Mouse (Mus musculus) hindbrain, embryonic 10.5 days (tissue): ENCODE data around the gene Npr3. TPM values are rescaled to one million over a fixed set of nuclear protein-coding genes. Genes with fewer than 3 reads are reported as not detected.
"Not testable (repeated sequence)": the region's sequence is repeated elsewhere in the genome, so short reads cannot be mapped to it uniquely, and the experiment has no call there.

ENCODE experiments used
- DNase-seq: peaks from one replicate; pipeline ENCODE4 v3.0.0-alpha.2; 2017; ENCODE audit warnings: low spot score
- H3K27ac ChIP-seq: fragments of 300-500 bp; sonication (generic); 2 replicates; pipeline ENCODE4 v1.5.1; 2016; ENCODE audit warnings: mild to moderate bottlenecking, moderate library complexity
- H3K27me3 ChIP-seq: fragments of 300-500 bp; sonication (generic); 2 replicates; pipeline ENCODE4 v1.6.1; 2016; ENCODE audit warnings: mild to moderate bottlenecking; ENCODE audit not compliant: poor library complexity, insufficient read depth, severe bottlenecking
- H3K36me3 ChIP-seq: fragments of 300-500 bp; sonication (generic); 2 replicates; pipeline ENCODE4 v1.6.1; 2016; ENCODE audit warnings: mild to moderate bottlenecking, moderate library complexity
- H3K4me1 ChIP-seq: fragments of 300-500 bp; sonication (generic); replicated peaks from 2 replicates; pipeline ENCODE4 v1.6.1; 2016; ENCODE audit warnings: mild to moderate bottlenecking
- H3K4me3 ChIP-seq: fragments of 300-500 bp; sonication (generic); 2 replicates; pipeline ENCODE4 v1.5.1; 2016; ENCODE audit warnings: mild to moderate bottlenecking, moderate library complexity
- H3K9me3 ChIP-seq: fragments of 300-500 bp; sonication (generic); 2 replicates; pipeline ENCODE4 v1.6.1; 2016; ENCODE audit warnings: mild to moderate bottlenecking, moderate library complexity
- WGBS: fragments of 180-500 bp; shearing (Covaris S2); methylation state at CpG from one replicate; pipeline ENCODE4 v1.1.7; 2016; 5-methylcytosine and 5-hydroxymethylcytosine counted together
- polyA plus RNA-seq: library from polyadenylated mRNA; unstranded; fragments of >200 nt; fragmentation: Nextera tagmentation; extraction: Ambion mirVana; gene quantifications from 2 replicates; pipeline ENCODE4 v1.2.1, GENCODE M21; 2016

Npr3 gene
- polyA plus RNA-seq, 1 experiment from 2014 or later, result 3.1 TPM

DNA sequence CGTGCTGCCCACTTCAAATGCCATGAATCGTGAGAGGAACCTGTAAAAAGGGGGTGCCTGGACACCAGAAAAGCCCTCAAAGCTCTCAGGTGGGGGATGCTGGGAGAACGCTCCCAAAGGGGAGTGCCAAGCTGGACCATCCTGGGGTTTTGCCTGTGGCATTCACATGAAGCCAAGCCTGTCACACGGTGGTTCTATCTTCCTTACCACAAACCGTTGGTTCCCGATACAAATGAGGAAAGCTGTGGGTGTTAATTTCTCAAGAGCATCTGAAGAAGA lies 43.6 kb downstream of the Npr3 start:
- 90% methylated on average over 6 of the region's 6 CpGs for WGBS
- DNase-seq, result no peak

DNA sequence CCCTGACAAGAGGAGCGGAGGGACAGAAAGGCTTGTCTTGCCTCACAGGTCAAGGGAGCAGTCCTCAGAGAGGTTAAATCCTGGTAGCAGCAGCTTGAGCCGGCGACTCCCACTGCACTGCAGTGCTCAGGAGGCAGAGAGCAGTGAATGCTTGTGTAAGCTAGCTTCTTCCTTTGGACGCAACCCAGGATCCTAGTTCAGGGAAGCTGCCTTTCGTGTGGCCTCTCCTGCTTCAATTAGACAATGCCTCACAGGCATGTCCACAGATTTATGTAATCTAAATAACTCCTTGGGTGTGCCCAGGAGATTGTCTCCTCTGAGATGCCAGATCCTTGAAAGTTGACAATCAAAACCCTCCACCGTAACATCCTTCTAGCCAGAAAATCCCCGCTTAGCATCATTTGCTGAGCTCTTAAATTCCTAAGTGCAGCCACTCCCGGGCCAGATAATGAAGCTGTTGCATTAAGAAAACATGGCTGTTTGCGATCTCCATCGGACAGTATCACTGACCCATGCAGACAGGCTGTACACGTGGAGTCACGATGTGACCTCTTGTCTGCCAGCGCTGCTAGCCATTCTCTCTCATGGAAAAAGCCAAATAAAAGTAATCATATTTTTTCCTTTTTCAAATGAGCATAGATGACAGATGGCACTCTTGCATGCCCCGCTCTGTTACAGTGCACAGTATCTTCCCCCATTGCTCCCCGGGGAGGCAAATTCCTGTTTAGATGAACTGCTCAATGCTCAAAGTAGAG lies 44.1 kb downstream of the Npr3 start:
- H3K9me3 ChIP-seq, result no peaks in the 10 kb centered on the region

More for the DNA sequence above, 43.6 kb downstream of the Npr3 start:
- no peaks in the 10 kb centered on the region for H3K9me3 ChIP-seq
- no peak overlapping the region for H3K4me3 ChIP-seq
- H3K27me3 ChIP-seq, result no peaks in the 10 kb centered on the region
- H3K36me3 ChIP-seq, result no peaks in the 10 kb centered on the region
- no peaks in the 10 kb centered on the region for H3K4me1 ChIP-seq
- H3K27ac ChIP-seq, result no peak overlapping the region

DNA sequence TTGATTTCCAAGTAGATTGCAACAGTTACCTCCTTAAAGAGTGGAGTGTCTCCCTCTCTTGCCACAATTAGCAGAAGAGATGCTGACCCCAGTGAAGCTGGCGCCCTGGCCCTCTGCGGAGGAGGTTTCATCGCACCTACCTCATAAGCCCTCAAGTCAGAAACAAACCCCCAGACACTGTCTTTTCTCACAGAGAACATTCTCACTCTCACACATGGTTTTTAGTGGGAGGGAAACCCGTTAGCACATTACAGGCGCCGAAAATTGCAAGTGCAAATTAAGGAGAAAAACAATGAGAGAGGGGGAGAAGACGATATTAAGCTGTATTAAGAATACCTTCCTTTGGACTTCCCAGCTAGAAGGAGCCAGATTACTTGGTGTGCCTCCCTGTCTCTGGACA lies 44.8 kb downstream of the Npr3 start:
- no peak overlapping the region for H3K27ac ChIP-seq
- no peak overlapping the region for H3K4me3 ChIP-seq
- no peaks in the 10 kb centered on the region for H3K27me3 ChIP-seq
- 90% methylated on average over 7 of the region's 7 CpGs for WGBS
- no peaks in the 10 kb centered on the region for H3K36me3 ChIP-seq
- no peaks in the 10 kb centered on the region for H3K4me1 ChIP-seq
- no peak for DNase-seq
- no peaks in the 10 kb centered on the region for H3K9me3 ChIP-seq

More for the DNA sequence above, 44.1 kb downstream of the Npr3 start:
- no peak overlapping the region for H3K4me3 ChIP-seq
- no peak overlapping the region for H3K27ac ChIP-seq
- DNase-seq, result no peak
- WGBS, result 86% methylated on average over 15 of the region's 15 CpGs
- H3K4me1 ChIP-seq, result no peaks in the 10 kb centered on the region
- H3K27me3 ChIP-seq, result no peaks in the 10 kb centered on the region
- no peaks in the 10 kb centered on the region for H3K36me3 ChIP-seq

DNA sequence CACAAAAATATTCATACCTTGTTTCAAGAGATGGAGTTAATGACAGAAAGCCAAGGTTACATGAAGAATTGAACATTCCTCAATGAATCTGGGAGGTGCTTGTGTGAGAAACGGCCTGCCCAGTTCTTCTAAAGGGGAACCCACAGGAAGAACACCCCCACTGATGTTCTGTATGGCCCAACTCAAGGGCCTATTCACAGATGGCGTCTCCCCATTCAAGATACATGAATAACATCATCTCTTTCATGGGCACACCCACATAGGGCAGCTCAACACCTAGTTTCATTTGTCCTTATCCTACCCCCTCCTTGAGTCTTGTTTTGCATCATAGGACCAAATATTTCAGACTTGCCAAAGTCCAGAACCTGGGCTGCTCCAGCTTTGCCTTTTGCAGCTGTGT lies 46.8 kb downstream of the Npr3 start:
- Histone ChIP-seq H3K36me3 (no peaks in the 10 kb centered on the region), H3K27ac (no peak overlapping the region), H3K4me1 (no peaks in the 10 kb centered on the region), H3K27me3 (no peaks in the 10 kb centered on the region), H3K4me3 (no peak overlapping the region), H3K9me3 (no peaks in the 10 kb centered on the region)
- 75% methylated on average over 2 of the region's 2 CpGs for WGBS
- DNase-seq, result no peak

DNA sequence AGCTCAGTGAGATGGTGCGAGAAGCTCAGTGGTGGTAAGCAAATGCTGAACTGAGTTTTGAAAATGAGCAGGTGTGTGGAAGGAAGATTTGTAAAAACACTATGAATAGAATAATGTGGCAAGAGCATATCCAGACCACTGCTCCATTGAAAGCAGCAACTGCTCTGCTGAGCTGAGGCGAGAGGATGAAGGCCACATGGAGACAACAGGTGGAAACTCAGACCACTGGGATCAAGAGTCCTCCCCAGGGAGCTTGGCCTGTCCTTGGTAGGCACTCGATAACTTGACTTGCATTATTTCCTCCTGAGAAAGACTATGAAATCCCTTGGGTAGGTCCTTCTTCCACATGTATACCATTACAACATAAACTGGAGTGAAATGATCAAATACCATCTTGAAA lies 47.3 kb downstream of the Npr3 start:
- no peak for DNase-seq
- no peaks in the 10 kb centered on the region for H3K4me1 ChIP-seq
- H3K9me3 ChIP-seq, result no peaks in the 10 kb centered on the region
- H3K4me3 ChIP-seq, result no peak overlapping the region
- WGBS, result 89% methylated on average over 3 of the region's 3 CpGs
- no peaks in the 10 kb centered on the region for H3K36me3 ChIP-seq
- no peaks in the 10 kb centered on the region for H3K27me3 ChIP-seq
- H3K27ac ChIP-seq, result no peak overlapping the region

DNA sequence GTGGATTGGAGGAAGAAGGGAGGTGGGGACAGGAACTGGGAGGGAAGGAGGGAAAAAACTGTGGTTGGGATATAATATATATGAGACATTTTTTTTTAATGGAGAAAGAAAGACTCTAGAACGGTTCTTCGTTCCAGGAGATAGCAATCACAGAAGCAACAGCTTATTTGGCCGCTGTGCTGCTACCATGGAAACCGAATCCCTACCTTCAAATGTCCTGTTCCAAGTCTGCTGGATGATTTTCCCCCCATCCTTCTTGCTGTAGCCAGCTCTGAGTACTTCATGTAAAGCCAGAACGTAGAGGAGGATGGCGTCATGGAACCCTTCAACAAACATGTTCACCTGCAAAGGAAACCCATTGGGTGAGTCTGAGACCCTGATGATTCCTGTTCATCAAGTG lies 48.7 kb downstream of the Npr3 start:
- Histone ChIP-seq H3K9me3 (no peaks in the 10 kb centered on the region), H3K27ac (no peak overlapping the region), H3K4me1 (no peaks in the 10 kb centered on the region), H3K4me3 (no peak overlapping the region), H3K36me3 (no peaks in the 10 kb centered on the region), H3K27me3 (no peaks in the 10 kb centered on the region)
- WGBS, result 90% methylated on average over 6 of the region's 6 CpGs
- DNase-seq, result no peak

DNA sequence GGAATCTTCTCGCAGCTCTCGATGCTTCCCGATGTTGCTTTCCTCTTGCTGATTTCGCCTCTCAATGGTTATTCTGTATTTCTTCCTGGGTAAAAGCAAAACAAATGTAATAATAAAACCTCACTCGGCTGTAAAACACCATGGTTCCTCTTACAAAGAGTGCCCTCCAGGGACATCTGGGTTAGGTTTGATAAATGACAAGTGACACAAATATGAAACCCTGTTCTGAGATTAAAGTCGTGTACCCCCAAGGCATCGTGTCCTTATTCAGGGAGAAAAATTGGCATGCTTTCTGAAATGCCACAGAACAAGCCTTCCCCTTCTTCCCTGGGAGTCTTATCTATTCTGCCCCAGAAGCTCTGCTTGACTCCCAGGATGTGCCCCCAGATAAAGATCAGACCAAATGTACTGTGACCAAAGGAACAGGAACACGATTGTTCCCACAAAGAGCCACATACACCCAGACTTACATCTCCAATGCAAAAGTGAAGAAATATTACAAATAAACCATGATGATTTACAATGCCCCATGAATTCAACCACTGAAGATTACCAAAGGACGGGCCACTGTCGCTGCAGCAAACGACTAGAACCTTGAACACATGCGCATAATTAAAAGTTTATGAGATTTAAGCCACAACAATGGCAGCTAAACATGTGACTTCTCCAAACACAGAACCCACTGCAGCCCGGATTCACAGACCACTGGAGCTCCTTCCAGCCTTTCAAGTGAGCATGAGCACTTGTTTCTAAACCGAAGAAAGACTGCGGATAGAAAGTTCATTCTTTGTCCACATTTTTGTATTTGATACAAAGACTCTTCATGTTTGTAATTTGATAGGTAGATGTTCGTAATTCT lies 61.7 kb downstream of the Npr3 start:
- whole genome bisulfite sequencing, result 76% methylated on average over 16 of the region's 16 CpGs
- Histone ChIP-seq H3K27ac (no peak overlapping the region), H3K9me3 (no peaks in the 10 kb centered on the region), H3K36me3 (no peaks in the 10 kb centered on the region), H3K27me3 (no peaks in the 10 kb centered on the region), H3K4me1 (no peaks in the 10 kb centered on the region; the same call in 1 of the 2 replicates), H3K4me3 (no peak overlapping the region)
- DNase-seq, result no peak

DNA sequence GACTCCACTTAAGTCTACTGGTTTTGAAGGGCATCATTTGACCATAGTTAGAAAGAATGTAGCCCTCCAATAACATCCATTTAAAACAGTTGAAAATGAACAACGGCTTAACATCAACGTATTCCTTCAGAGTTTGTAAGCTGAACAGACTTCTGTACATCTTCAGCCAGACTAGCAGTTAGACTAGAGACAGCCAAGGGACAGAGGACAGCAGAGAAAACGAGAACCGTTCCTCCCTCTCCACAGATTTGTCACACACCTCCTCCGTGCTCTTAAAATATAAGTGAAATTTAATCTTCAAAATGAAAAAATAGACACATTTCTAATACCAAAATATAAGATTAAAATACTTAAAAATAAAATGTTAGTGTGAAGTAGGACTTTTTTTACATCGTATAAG lies 63.0 kb downstream of the Npr3 start:
- H3K27ac ChIP-seq, result no peak overlapping the region
- no peaks in the 10 kb centered on the region for H3K9me3 ChIP-seq
- no peaks in the 10 kb centered on the region; the same call in 1 of the 2 replicates for H3K4me1 ChIP-seq
- no peak for DNase-seq
- no peak overlapping the region for H3K4me3 ChIP-seq
- 93% methylated on average over 6 of the region's 6 CpGs for WGBS
- no peaks in the 10 kb centered on the region for H3K27me3 ChIP-seq
- H3K36me3 ChIP-seq, result no peaks in the 10 kb centered on the region

DNA sequence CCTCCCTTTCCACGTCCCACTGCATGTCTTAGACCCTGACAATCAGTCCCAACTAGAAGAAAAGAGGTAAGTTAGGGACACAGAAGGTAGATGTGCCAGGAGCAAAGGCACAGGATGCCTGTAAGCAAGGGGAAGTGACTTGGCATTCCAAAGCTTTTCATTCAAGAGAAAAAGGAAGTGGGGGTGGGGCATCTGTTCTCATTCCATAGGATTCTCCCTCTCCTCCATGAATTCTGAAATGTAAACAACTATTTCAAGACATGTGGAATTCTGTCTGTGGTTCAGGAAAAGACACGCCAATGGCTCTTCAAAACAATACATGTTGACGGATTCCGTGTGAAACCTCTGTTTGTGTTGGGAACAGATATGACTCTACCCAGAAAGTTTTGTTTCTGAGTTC lies 65.3 kb downstream of the Npr3 start:
- DNase-seq, result no peak
- H3K27me3 ChIP-seq, result no peaks in the 10 kb centered on the region
- H3K4me1 ChIP-seq, result no peaks in the 10 kb centered on the region; the same call in 1 of the 2 replicates
- no peak overlapping the region for H3K27ac ChIP-seq
- H3K9me3 ChIP-seq, result no peaks in the 10 kb centered on the region
- 81% methylated on average over 4 of the region's 4 CpGs for WGBS
- no peaks in the 10 kb centered on the region for H3K36me3 ChIP-seq
- H3K4me3 ChIP-seq, result no peak overlapping the region

DNA sequence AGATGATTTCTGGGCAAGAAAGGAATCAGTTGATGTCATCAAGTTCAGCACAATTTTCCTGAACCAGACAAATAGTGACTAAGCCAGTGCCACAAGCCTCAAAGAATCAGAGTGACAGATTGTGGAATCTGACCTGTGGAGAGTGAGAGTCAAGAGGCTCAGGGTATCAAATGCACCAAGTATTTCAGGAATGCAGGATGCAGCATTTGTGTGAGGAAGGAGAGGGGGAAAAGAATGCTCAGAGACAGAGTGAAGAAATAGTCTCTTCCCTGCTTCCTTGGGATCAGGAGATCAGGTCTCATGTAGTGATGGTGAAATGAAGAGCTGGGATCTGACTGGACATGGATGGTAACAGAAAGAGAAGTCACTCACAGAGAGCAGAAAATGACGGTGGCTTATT lies 71.2 kb downstream of the Npr3 start:
- Histone ChIP-seq H3K36me3 (no peaks in the 10 kb centered on the region), H3K27me3 (no peaks in the 10 kb centered on the region), H3K27ac (no peak overlapping the region), H3K4me1 (0 out of 2 replicates have a peak, but pooled peaks cover 7% of the 10 kb centered on the region), H3K4me3 (no peak overlapping the region), H3K9me3 (no peaks in the 10 kb centered on the region)
- 76% methylated on average over 1 of the region's 1 CpGs for WGBS
- DNase-seq, result peak; percentile 7

DNA sequence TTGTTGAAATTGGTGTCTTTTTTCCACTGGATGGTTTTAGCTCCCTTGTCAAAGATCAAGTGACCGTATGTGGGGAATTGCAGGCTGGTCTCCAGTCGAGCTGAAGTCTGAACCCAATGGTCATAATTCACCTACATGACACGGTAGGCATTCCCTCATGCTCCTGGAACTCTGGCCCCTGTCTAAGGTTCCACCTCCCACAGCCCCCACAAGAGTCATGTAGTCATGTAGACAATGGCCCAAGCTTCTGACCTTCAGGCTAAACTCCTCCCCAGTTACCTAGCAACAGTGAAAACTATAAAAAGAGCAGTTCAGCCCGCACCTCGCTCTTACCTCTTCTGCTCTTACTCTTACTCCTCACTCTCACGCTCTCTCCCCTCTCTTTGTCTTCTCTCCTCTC lies 84.7 kb downstream of the Npr3 start:
- not testable (repeated sequence) for DNase-seq, H3K36me3 ChIP-seq, H3K27me3 ChIP-seq, H3K9me3 ChIP-seq, H3K4me3 ChIP-seq, H3K27ac ChIP-seq, H3K4me1 ChIP-seq
- 72% methylated on average over 6 of the region's 6 CpGs for WGBS

DNA sequence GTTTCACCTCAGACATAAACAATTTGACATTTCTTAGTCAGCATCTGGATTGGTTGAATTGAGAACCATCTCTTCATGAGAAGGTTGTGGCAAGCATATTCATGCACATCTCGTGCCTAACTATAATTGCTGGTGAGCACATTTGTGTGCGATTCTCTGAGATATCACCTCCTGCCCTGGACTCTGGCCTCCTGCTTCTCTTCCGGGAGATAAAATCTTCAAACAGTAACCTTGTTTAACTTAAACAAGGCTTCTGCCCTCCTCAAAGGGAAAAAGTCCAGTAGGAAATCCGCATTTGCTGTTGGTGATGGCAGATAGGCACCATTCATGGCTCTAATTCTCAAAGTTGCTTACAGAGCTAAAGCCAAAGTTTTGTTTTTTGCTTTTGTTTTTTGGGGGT lies 91.5 kb downstream of the Npr3 start:
- DNase-seq, result no peak
- WGBS, result 74% methylated on average over 4 of the region's 4 CpGs
- Histone ChIP-seq H3K4me1 (no peaks in the 10 kb centered on the region), H3K4me3 (no peak overlapping the region), H3K9me3 (no peaks in the 10 kb centered on the region), H3K36me3 (no peaks in the 10 kb centered on the region), H3K27ac (no peak overlapping the region), H3K27me3 (no peaks in the 10 kb centered on the region)

DNA sequence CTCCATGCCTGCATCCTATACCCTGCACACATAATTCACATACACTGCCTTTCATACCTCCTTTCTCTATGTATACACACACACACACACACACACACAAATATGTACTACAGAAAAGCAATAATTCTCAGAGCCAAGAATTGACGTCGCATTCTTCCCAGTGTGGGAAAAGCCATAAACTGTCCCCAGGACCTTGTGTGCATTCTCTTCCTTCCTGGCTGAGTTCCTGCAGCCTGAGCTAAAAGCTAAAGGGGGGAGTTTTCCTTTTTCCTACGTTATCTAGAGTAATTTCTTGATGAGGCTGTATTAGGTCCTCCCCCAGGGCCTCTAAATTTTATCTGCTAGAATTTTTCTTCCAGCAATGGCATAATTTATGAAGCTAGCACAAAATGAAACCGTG lies 103.5 kb downstream of the Npr3 start:
- Histone ChIP-seq H3K36me3 (no peaks in the 10 kb centered on the region), H3K4me3 (no peak overlapping the region), H3K4me1 (peaks cover 15% of the 10 kb centered on the region), H3K9me3 (no peaks in the 10 kb centered on the region), H3K27ac (no peak overlapping the region), H3K27me3 (no peaks in the 10 kb centered on the region)
- WGBS, result 78% methylated on average over 4 of the region's 4 CpGs
- DNase-seq, result no peak
